Mouse (Mus musculus): ENCODE data around the gene Cyp4f39. TPM values are rescaled to one million over a fixed set of nuclear protein-coding genes. Genes with fewer than 3 reads are reported as not detected.
A peak's percentile ranks its signal among the peaks of the same experiment; 100 is the strongest.
"Not testable (repeated sequence)": the region's sequence is repeated elsewhere in the genome, so short reads cannot be mapped to it uniquely, and the experiment has no call there.

Gene Cyp4f39
- total and polyA plus RNA-seq, 3 experiments = 0.64 to 0.70 (median 0.64) TPM

DNA sequence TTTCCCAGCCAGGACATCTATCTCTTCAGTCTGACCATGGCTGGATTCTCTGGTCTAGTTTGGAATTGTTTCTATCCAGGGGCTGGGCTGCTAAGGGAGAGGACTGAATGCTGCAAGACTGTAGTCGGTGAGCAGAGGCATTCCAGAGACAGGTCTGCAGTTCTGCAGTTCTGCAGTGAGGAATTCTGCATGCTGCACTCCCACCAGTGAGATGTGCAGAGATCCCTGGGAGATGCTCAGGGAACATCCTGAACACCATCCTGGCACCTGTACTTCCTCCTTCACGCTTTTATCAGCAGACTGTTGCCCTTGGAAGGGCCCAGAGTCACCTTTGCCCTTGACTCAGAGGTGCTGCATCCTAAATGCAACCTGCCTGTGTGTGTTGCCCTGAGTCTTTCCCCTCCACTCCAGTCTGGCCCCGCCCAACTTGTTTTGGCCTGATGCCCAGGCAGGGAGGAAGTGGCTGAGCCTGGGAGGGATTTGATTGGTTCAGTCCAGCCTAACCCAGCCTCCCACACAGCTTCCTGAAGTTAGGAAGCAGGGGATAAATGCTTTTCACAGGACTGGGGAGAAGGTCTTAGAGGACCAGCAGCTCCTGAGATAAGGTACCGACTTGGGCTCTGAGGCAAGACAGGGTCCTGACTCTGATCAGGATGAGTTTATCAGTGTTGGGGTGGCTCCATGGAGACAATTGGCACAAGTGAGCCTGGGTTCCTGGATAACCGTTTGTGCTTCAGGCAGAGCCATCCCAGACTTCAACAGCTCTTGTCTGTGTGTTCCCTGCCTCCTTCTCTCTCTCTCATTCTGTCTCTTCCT is 83.7 kb downstream of the Cyp4f39 start, which contains the start of gene Cyp4f16:
TSS of gene Cyp4f16 (plus strand) at position 508 of the 816 bp plus-strand sequence.
- H3K27me3 ChIP-seq (replicated peaks); H3K9me3 ChIP-seq (replicated peaks; ENCODE audit: low read length); H3K27ac ChIP-seq (ENCODE audit: insufficient read depth, low read depth); H3K79me2 ChIP-seq (replicated peaks; ENCODE audit: control insufficient read depth, extremely low read depth, insufficient read depth, poor library complexity, severe bottlenecking); dilution Hi-C loops (cut with MboI; ENCODE audit: extremely low pct_ligation_motif_present, extremely low pct_unique_long_range_greater_than_20kb, low sequenced_read_pairs): not testable (repeated sequence)
- Histone ChIP-seq H3K4me3 (replicated peaks in 1 of 3; ENCODE audit: low read depth in 2 of 3, low read length in 2 of 3, poor library complexity in 1 of 3) (peak within 1 kb of the TSS; percentile 65 to 100 (median 70)), H3K4me2 (ENCODE audit: insufficient read depth, low read depth, poor library complexity, severe bottlenecking) (peak within 1 kb of the TSS; percentile 82), H3K9ac (ENCODE audit: insufficient read depth, low read depth) (peak within 1 kb of the TSS; percentile 47), H3K36me3 (replicated peaks in 1 of 2; ENCODE audit: control insufficient read depth in 1 of 2, insufficient read depth in 1 of 2, low read length in 1 of 2) (peaks cover 9 to 11% of the 10 kb centered on the region in 2 experiments), H3K4me1 (ENCODE audit: control insufficient read depth in 1 of 2, insufficient read depth in 2 of 2) (peaks cover 14 to 56% of the 10 kb centered on the region in 2 experiments)
- in situ Hi-C loops (cut with MboI; ENCODE audit: low pct_ligation_motif_present, low pct_unique_long_range_greater_than_20kb, low sequenced_read_pairs) = loop anchor here (25.0 kb wide), 1 partner anchor 326 kb away; no protein-coding TSS in a partner anchor
- TF ChIP-seq ZMIZ1 (IDR thresholded peaks at IDR 0.05; ENCODE audit: low read depth, low read length) = peak; percentile 64; the same call in 1 of the 2 replicates
- TF ChIP-seq MAZ (IDR thresholded peaks at IDR 0.05; ENCODE audit: low read depth, low read length) = 0 out of 2 replicates have a peak, but pooled peaks have one; percentile 36
- TF ChIP-seq TCF12 (IDR thresholded peaks at IDR 0.05; ENCODE audit: low read depth, low read length) = peak; percentile 55; the same call in 1 of the 2 replicates
- peak; percentile 65 for TF ChIP-seq POLR2A (IDR thresholded peaks at IDR 0.05; ENCODE audit: low read depth, low read length)
- peak; percentile 47 for TF ChIP-seq HCFC1 (IDR thresholded peaks at IDR 0.05; ENCODE audit: low read depth, low read length)
- TF ChIP-seq ELF1 (IDR thresholded peaks at IDR 0.05; ENCODE audit: low read depth, low read length) = peak; percentile 85
- 0 out of 2 replicates have a peak, but pooled peaks have one; percentile 23 for TF ChIP-seq NRF1 (IDR thresholded peaks at IDR 0.05; ENCODE audit: low read depth, low read length)
- peak; percentile 55; the same call in 1 of the 2 replicates for TF ChIP-seq NELFE (IDR thresholded peaks at IDR 0.05; ENCODE audit: low read depth, low read length)
- TF ChIP-seq TBP (conservative IDR thresholded peaks at IDR 0.05; ENCODE audit: low read depth, low read length) = 0 out of 2 replicates have a peak, but pooled peaks have one; percentile 33
- DNase-seq (ENCODE audit: extremely low read depth) = peak; percentile 75

- peaks cover 9% of the 10 kb centered on the region in 2 experiments for H3K36me3 ChIP-seq (replicated peaks in 1 of 2; ENCODE audit: control insufficient read depth in 1 of 2, insufficient read depth in 1 of 2, low read length in 1 of 2)
- H3K9ac ChIP-seq (ENCODE audit: insufficient read depth, low read depth) = peak overlapping the region; percentile 47
- no peaks in the 10 kb centered on the region for H3K9me3 ChIP-seq (replicated peaks; ENCODE audit: low read length)
- H3K4me3 ChIP-seq (replicated peaks in 1 of 3; ENCODE audit: low read depth in 2 of 3, low read length in 2 of 3, poor library complexity in 1 of 3) = peak overlapping the region; percentile 65 to 100 (median 70)
- dilution Hi-C loops (cut with MboI; ENCODE audit: extremely low pct_ligation_motif_present, extremely low pct_unique_long_range_greater_than_20kb, low sequenced_read_pairs) = no loop called here
- DNase-seq (ENCODE audit: extremely low read depth) = no peak
- no peaks in the 10 kb centered on the region for H3K27me3 ChIP-seq (replicated peaks)
- TF ChIP-seq KAT2A (IDR thresholded peaks at IDR 0.05; ENCODE audit: insufficient replicate concordance, low read length) = no peak
- no peak for TF ChIP-seq ZC3H11A (IDR thresholded peaks at IDR 0.05; ENCODE audit: low read depth, low read length)
- no peak for TF ChIP-seq HCFC1 (IDR thresholded peaks at IDR 0.05; ENCODE audit: low read depth, low read length)
- TF ChIP-seq ZKSCAN1 (IDR thresholded peaks at IDR 0.05; ENCODE audit: borderline replicate concordance, low read depth, low read length) = no peak
- H3K79me2 ChIP-seq (replicated peaks; ENCODE audit: control insufficient read depth, extremely low read depth, insufficient read depth, poor library complexity, severe bottlenecking) = no peaks in the 10 kb centered on the region
- no peak overlapping the region for H3K27ac ChIP-seq (ENCODE audit: insufficient read depth, low read depth)
- in situ Hi-C loops (cut with MboI; ENCODE audit: low pct_ligation_motif_present, low pct_unique_long_range_greater_than_20kb, low sequenced_read_pairs) = loop anchor here (25.0 kb wide), 1 partner anchor 325 kb away; no protein-coding TSS in a partner anchor
- H3K4me1 ChIP-seq (ENCODE audit: control insufficient read depth in 1 of 2, insufficient read depth in 2 of 2) = peaks cover 14 to 56% of the 10 kb centered on the region in 2 experiments
- H3K4me2 ChIP-seq (ENCODE audit: insufficient read depth, low read depth, poor library complexity, severe bottlenecking) = peak overlapping the region; percentile 82
Measured at GRCm38 (mm10) chr17:32536867-32537250, 84.3 kb downstream of the Cyp4f39 start.

Other genes with a start within 250 kb of the Cyp4f39 start
- gene Brd4, start 168.0 kb upstream of the Cyp4f39 start, total RNA-seq (2012; rRNA removed) = 17.5 and 19.1 TPM in 2 replicates
- gene Brd4, start 168.0 kb upstream of the Cyp4f39 start, total RNA-seq (2014; rRNA removed) = 4.8 and 6.3 TPM in 2 replicates
- gene Brd4, start 168.0 kb upstream of the Cyp4f39 start, polyA plus RNA-seq (2012; ENCODE audit: insufficient read length, low read depth) = 68.1 and 68.5 TPM in 2 replicates
- 62.5 and 85.8 TPM in 2 replicates for gene Akap8, start 131.5 kb upstream of the Cyp4f39 start, total RNA-seq (2012; rRNA removed)
- gene Akap8, start 131.5 kb upstream of the Cyp4f39 start, total RNA-seq (2014; rRNA removed) = 75.2 and 80.2 TPM in 2 replicates
- gene Akap8, start 131.5 kb upstream of the Cyp4f39 start, polyA plus RNA-seq (2012; ENCODE audit: insufficient read length, low read depth) = 146 and 174 TPM in 2 replicates
- 32.0 and 41.4 TPM in 2 replicates for gene Akap8l, start 102.1 kb upstream of the Cyp4f39 start, total RNA-seq (2012; rRNA removed)
- 29.6 and 30.1 TPM in 2 replicates for gene Akap8l, start 102.1 kb upstream of the Cyp4f39 start, total RNA-seq (2014; rRNA removed)
- gene Akap8l, start 102.1 kb upstream of the Cyp4f39 start, polyA plus RNA-seq (2012; ENCODE audit: insufficient read length, low read depth) = 43.4 and 51.2 TPM in 2 replicates
- gene Wiz, start 63.3 kb upstream of the Cyp4f39 start, total RNA-seq (2012; rRNA removed) = 4.4 and 4.5 TPM in 2 replicates
- 1.0 and 1.2 TPM in 2 replicates for gene Wiz, start 63.3 kb upstream of the Cyp4f39 start, total RNA-seq (2014; rRNA removed)
- 20.4 and 25.4 TPM in 2 replicates for gene Wiz, start 63.3 kb upstream of the Cyp4f39 start, polyA plus RNA-seq (2012; ENCODE audit: insufficient read length, low read depth)
- gene Rasal3, start 49.1 kb upstream of the Cyp4f39 start, total RNA-seq (2012; rRNA removed) = 27.5 and 40.5 TPM in 2 replicates
- gene Rasal3, start 49.1 kb upstream of the Cyp4f39 start, total RNA-seq (2014; rRNA removed) = 18.1 and 18.6 TPM in 2 replicates
- gene Rasal3, start 49.1 kb upstream of the Cyp4f39 start, polyA plus RNA-seq (2012; ENCODE audit: insufficient read length, low read depth) = 77.6 and 83.2 TPM in 2 replicates
- 1.2 and 2.0 TPM in 2 replicates for gene Pglyrp2, start 28.6 kb upstream of the Cyp4f39 start, total RNA-seq (2012; rRNA removed)
- 3.5 and 4.1 TPM in 2 replicates for gene Pglyrp2, start 28.6 kb upstream of the Cyp4f39 start, total RNA-seq (2014; rRNA removed)
- gene Pglyrp2, start 28.6 kb upstream of the Cyp4f39 start, polyA plus RNA-seq (2012; ENCODE audit: insufficient read length, low read depth) = 4.1 and 5.8 TPM in 2 replicates
- gene Cyp4f17, start 53.3 kb downstream of the Cyp4f39 start, total RNA-seq (2012; rRNA removed) = 2.2 and 3.3 TPM in 2 replicates
- 4.1 and 4.4 TPM in 2 replicates for gene Cyp4f17, start 53.3 kb downstream of the Cyp4f39 start, total RNA-seq (2014; rRNA removed)
- gene Cyp4f17, start 53.3 kb downstream of the Cyp4f39 start, polyA plus RNA-seq (2012; ENCODE audit: insufficient read length, low read depth) = 3.6 and 4.8 TPM in 2 replicates
- 30.0 TPM in 2 replicates for gene Cyp4f16, start 83.8 kb downstream of the Cyp4f39 start, total RNA-seq (2012; rRNA removed)
- gene Cyp4f16, start 83.8 kb downstream of the Cyp4f39 start, total RNA-seq (2014; rRNA removed) = 28.1 and 28.3 TPM in 2 replicates
- 31.2 and 33.9 TPM in 2 replicates for gene Cyp4f16, start 83.8 kb downstream of the Cyp4f39 start, polyA plus RNA-seq (2012; ENCODE audit: insufficient read length, low read depth)
- gene Cyp4f37, start 168.6 kb downstream of the Cyp4f39 start, total RNA-seq (2012; rRNA removed) = 0.34 TPM in 1 of 2 replicates, not detected in the other
- gene Cyp4f37, start 168.6 kb downstream of the Cyp4f39 start, total RNA-seq (2014; rRNA removed) = 0.16 and 0.28 TPM in 2 replicates
- 0.45 and 0.60 TPM in 2 replicates for gene Cyp4f37, start 168.6 kb downstream of the Cyp4f39 start, polyA plus RNA-seq (2012; ENCODE audit: insufficient read length, low read depth)
- gene Cyp4f40, start 206.2 kb downstream of the Cyp4f39 start, total RNA-seq (2012; rRNA removed) = 0.08 TPM in 2 replicates
- gene Cyp4f40, start 206.2 kb downstream of the Cyp4f39 start, total RNA-seq (2014; rRNA removed) = 0.09 and 0.40 TPM in 2 replicates
- 0.44 and 0.53 TPM in 2 replicates for gene Cyp4f40, start 206.2 kb downstream of the Cyp4f39 start, polyA plus RNA-seq (2012; ENCODE audit: insufficient read length, low read depth)
- not detected in 2 replicates for gene Cyp4f15, start 232.9 kb downstream of the Cyp4f39 start, total RNA-seq (2012; rRNA removed)
- not detected in 2 replicates for gene Cyp4f15, start 232.9 kb downstream of the Cyp4f39 start, total RNA-seq (2014; rRNA removed)
- gene Cyp4f15, start 232.9 kb downstream of the Cyp4f39 start, polyA plus RNA-seq (2012; ENCODE audit: insufficient read length, low read depth) = not detected in 2 replicates